Mouse (Mus musculus): ENCODE data around the gene Cfdp1. TPM values are rescaled to one million over a fixed set of nuclear protein-coding genes. Genes with fewer than 3 reads are reported as not detected.
A peak's percentile ranks its signal among the peaks of the same experiment; 100 is the strongest.

The Cfdp1 gene
- polyA plus RNA-seq, 1 experiment from 2014 or later = 117 TPM

DNA sequence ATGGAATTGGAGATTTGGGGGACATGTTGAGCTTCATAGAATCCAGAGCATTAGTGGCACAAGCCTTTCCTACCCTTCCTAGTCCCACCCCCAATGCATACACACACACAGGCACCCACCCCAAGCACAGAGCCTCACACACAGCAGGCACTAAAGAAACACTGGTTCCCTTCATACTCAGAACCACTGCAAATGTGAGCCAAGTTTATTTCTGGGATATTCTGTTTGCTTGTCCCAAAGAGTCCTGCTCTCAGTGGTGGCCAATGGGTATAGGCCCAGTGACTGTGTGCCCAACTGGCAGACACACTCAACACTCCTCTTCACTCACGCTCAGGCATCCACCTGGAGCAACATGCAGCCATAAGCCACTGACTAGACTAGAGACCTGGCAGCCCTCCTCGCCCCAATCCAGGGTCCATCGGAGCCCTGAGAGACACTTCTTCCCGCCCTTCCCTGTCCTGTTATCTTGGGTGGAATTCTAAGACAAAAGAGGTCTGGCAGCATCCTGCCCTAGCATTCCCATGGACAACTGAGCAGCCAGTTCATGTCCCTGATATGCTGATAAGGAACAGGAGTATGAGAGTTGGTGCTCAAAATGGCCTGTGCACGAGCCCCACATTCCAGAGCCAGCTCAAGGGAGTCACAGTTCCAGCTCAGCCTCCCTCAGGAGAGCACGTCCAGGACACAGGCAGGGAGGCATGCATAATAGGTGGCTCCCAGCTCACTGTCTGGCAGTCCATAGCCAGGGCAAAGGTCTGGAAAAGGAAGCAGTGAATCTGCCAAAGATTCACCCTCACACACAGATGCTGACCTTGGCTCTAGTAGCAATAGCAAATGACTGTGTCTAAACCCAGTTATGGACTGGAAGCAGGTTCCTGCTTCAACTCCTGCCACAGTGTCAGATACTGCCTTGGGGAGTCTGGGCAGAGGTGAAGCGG, 124.6 kb downstream of the Cfdp1 start:
- Histone ChIP-seq H3K27me3 (no peaks in the 10 kb centered on the region), H3K36me3 (no peaks in the 10 kb centered on the region), H3K9ac (peak overlapping the region; percentile 82), H3K4me1 (replicated peaks) (peaks cover 89% of the 10 kb centered on the region), H3K4me2 (peak overlapping the region; percentile 89), H3K9me3 (replicated peaks) (no peaks in the 10 kb centered on the region), H3K4me3 (peak overlapping the region; percentile 69), H3K27ac (peak overlapping the region; percentile 92)
- 24% methylated on average over 7 of the region's 7 CpGs for WGBS
- ATAC-seq (replicated peaks; ENCODE audit: insufficient number of reproducible peaks, insufficient read depth, low FRiP score, low read depth) = 0 out of 2 replicates have a peak, but pooled peaks have one; percentile 19

DNA sequence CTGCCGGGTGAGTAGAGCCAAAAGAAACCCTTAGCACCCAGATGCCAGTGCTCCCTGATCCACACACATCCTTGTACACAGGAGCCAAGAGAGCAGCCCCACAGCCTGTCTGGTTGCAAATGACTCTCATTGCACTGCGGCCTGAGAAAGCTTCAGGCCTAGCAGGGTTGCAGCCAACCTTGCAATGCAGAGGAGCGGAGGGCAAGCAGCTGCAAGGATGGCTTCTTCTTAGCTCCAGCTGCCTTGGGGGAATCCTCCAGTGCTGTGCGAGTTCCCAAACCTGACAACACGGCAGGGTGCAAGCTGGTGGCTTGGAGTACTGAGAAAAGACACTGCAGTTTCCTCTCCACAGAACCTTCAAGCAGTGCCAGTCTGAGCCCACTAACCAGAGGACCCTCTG, 125.6 kb downstream of the Cfdp1 start:
- H3K4me3 ChIP-seq = no peak overlapping the region
- peak overlapping the region; percentile 92 for H3K27ac ChIP-seq
- no peaks in the 10 kb centered on the region for H3K9me3 ChIP-seq (replicated peaks)
- H3K4me1 ChIP-seq (replicated peaks) = peaks cover 87% of the 10 kb centered on the region
- H3K36me3 ChIP-seq = no peaks in the 10 kb centered on the region
- H3K4me2 ChIP-seq = peak overlapping the region; percentile 89; the same call in 1 of the 2 replicates
- no peaks in the 10 kb centered on the region for H3K27me3 ChIP-seq
- H3K9ac ChIP-seq = no peak overlapping the region
- 59% methylated on average over 5 of the region's 5 CpGs for WGBS
- ATAC-seq (replicated peaks; ENCODE audit: insufficient number of reproducible peaks, insufficient read depth, low FRiP score, low read depth) = no peak

DNA sequence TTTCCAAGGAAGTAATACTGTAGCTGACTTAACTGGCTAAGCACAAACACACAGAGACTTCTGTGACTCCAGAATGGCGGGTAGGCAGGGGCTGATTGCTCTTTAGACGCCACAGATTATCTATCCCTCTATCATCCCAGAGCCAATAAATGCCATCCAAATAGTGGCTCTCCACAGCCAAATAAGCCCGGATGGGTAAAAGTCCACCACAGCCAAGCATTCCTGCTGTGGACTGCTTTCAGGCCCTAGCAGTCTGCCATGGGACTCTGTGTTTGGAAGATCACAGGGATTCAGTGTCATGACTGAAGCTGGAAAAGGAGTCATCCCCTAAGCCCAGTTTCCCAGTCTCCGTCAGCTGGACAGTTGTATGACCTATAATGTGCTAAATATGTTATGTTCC, 126.5 kb downstream of the Cfdp1 start:
- Histone ChIP-seq H3K27me3 (no peaks in the 10 kb centered on the region), H3K9ac (no peak overlapping the region; the same call in 1 of the 2 replicates), H3K27ac (peak overlapping the region; percentile 92)

DNA sequence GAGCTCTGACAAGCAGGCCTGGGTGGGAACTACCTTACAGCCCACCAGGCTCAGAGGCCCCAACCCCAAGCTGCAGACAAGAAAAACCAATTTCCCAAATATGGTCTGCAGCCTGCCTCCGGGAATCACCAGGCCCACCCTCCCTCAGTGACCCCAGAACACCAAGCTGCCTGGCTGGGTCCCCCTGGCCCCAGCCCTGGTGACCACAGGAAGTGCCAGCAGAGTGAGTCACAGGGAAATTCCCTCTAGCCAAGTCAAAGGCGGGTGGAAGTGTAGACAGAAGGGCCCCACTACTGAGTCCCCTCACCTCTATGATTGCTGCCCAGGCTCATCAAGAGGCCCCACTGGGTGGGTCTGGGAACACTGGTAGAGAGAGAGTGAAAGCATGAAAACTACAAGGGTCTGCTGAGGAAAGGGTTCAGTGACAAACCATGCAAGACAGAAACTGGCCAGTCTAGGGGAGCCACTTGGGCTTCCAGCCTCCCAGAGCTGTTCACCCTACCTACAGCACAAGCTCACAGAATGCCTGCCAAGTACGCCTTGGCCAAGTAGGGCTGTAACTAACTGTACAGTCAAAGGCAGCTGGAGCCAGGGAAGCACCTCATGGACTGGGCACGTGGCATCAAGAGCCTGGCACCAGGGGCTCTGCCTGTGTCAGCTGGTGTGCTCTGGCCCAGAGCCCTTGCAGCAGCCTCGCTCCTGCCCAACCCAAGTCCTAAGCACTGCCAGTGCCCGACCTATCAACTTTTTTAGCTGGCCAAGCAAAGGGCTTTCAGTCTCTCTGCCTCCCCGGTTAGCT, 127.8 kb downstream of the Cfdp1 start:
- H3K9ac ChIP-seq = peak overlapping the region; percentile 43; the same call in 1 of the 2 replicates
- peak; percentile 86 for ATAC-seq (replicated peaks; ENCODE audit: insufficient number of reproducible peaks, insufficient read depth, low FRiP score, low read depth)

More for the DNA sequence above, 126.5 kb downstream of the Cfdp1 start:
- 66% methylated on average over 4 of the region's 4 CpGs for WGBS
- H3K4me3 ChIP-seq = no peak overlapping the region
- H3K36me3 ChIP-seq = no peaks in the 10 kb centered on the region
- ATAC-seq (replicated peaks; ENCODE audit: insufficient number of reproducible peaks, insufficient read depth, low FRiP score, low read depth) = no peak
- no peaks in the 10 kb centered on the region for H3K9me3 ChIP-seq (replicated peaks)
- H3K4me2 ChIP-seq = no peak overlapping the region; the same call in 1 of the 2 replicates
- H3K4me1 ChIP-seq (replicated peaks) = peaks cover 78% of the 10 kb centered on the region

DNA sequence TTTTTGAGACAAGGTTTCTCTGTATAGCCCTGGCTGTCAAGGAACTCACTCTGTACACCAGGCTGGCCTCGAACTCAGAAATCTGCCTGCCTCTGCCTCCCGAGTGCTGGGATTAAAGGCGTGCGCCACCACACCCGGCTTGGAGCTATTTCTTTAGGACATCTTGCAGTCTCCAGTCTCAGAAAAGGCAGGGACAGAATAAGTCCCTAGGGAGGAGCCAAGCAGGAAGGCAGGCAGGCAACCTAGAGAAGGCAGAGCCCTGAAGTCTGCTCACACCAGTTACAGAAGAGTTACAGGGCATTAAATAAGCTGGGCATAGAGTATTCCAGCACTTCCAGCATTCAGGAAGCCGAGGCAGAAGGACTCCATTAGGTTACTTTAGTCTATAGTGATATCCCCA, 128.8 kb downstream of the Cfdp1 start:
- ATAC-seq (replicated peaks; ENCODE audit: insufficient number of reproducible peaks, insufficient read depth, low FRiP score, low read depth) = no peak
- WGBS = 87% methylated on average over 6 of the region's 6 CpGs
- Histone ChIP-seq H3K4me1 (replicated peaks) (peaks cover 72% of the 10 kb centered on the region), H3K4me2 (no peak overlapping the region), H3K9me3 (replicated peaks) (no peaks in the 10 kb centered on the region), H3K4me3 (no peak overlapping the region), H3K27ac (peak overlapping the region; percentile 36), H3K9ac (no peak overlapping the region), H3K36me3 (peaks cover 7% of the 10 kb centered on the region), H3K27me3 (no peaks in the 10 kb centered on the region)

More for the DNA sequence above, 127.8 kb downstream of the Cfdp1 start:
- Histone ChIP-seq H3K27me3 (no peaks in the 10 kb centered on the region), H3K4me3 (no peak overlapping the region), H3K27ac (peak overlapping the region; percentile 92), H3K4me2 (peak overlapping the region; percentile 43), H3K9me3 (replicated peaks) (no peaks in the 10 kb centered on the region), H3K36me3 (no peaks in the 10 kb centered on the region), H3K4me1 (replicated peaks) (peaks cover 73% of the 10 kb centered on the region)
- 21% methylated on average over 7 of the region's 7 CpGs for WGBS

DNA sequence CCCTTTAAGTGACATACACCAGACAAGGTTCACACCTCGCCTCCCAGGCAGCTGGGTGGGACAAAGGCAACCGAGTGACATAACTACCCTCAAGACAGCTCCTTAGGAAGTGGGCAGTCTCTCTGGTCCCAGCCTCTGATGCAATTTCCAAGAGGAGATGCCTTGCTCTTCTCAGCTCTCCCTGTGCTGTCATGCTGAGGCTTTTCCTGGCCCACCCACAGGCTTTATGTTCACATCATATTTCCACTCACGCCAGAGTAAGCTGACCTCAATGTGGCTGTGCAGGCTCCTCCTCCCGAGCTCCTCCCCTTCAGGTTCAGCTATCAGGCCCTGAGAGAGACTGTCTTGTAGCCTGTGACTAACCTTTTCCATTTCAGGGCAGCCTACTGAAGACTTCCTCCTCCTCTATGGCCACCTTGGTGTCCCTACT, 134.0 kb downstream of the Cfdp1 start:
- no peak overlapping the region for H3K4me2 ChIP-seq
- peak overlapping the region; percentile 8 for H3K27ac ChIP-seq
- peaks cover 22% of the 10 kb centered on the region for H3K36me3 ChIP-seq
- no peak for ATAC-seq (replicated peaks; ENCODE audit: insufficient number of reproducible peaks, insufficient read depth, low FRiP score, low read depth)
- H3K9me3 ChIP-seq (replicated peaks) = no peaks in the 10 kb centered on the region
- H3K4me1 ChIP-seq (replicated peaks) = peaks cover 73% of the 10 kb centered on the region
- 36% methylated on average over 4 of the region's 4 CpGs for WGBS
- H3K9ac ChIP-seq = no peak overlapping the region
- H3K4me3 ChIP-seq = no peak overlapping the region
- H3K27me3 ChIP-seq = no peaks in the 10 kb centered on the region

DNA sequence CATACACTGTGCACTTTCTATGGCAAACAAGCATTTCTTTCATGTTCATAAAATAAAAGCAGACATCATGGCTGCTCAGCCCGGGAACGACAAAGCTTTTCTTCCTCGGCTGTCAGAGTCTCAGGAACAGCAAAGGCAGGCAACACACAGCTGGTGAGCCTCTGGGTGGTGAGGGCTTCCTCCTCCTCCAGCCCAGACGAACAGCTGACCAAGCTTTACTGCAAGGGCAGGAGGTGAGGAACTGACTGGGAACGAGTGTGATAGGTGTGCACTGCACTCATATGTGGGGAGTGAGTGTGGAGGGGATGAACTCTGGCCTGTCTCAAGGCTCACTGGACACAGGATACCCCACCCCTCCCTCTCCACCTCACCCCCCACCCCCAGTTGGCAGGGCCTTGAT, 135.2 kb downstream of the Cfdp1 start:
- 46% methylated on average over 5 of the region's 5 CpGs for WGBS
- H3K4me3 ChIP-seq = no peak overlapping the region
- no peaks in the 10 kb centered on the region for H3K27me3 ChIP-seq
- H3K9ac ChIP-seq = no peak overlapping the region
- no peak for ATAC-seq (replicated peaks; ENCODE audit: insufficient number of reproducible peaks, insufficient read depth, low FRiP score, low read depth)
- no peaks in the 10 kb centered on the region for H3K9me3 ChIP-seq (replicated peaks)
- peaks cover 66% of the 10 kb centered on the region for H3K4me1 ChIP-seq (replicated peaks)
- H3K27ac ChIP-seq = peak overlapping the region; percentile 99
- peaks cover 34% of the 10 kb centered on the region for H3K36me3 ChIP-seq
- H3K4me2 ChIP-seq = no peak overlapping the region

Other genes with a start within 250 kb of the Cfdp1 start
- 0.79 and 1.0 TPM in 2 replicates for gene Ldhd, start 223.9 kb downstream of the Cfdp1 start, polyA plus RNA-seq (2015; fragmentation: Nextera tagmentation; extraction: Ambion mirVana)
- 11.7 and 15.0 TPM in 2 replicates for gene Zfp1, start 210.9 kb downstream of the Cfdp1 start, polyA plus RNA-seq (2015; fragmentation: Nextera tagmentation; extraction: Ambion mirVana)
- gene Ctrb1, start 163.3 kb downstream of the Cfdp1 start, polyA plus RNA-seq (2015; fragmentation: Nextera tagmentation; extraction: Ambion mirVana) = 0.43 and 2.9 TPM in 2 replicates
- gene Bcar1, start 110.5 kb downstream of the Cfdp1 start, polyA plus RNA-seq (2015; fragmentation: Nextera tagmentation; extraction: Ambion mirVana) = 40.1 and 45.3 TPM in 2 replicates
- gene Tmem170, start 22.5 kb upstream of the Cfdp1 start, polyA plus RNA-seq (2015; fragmentation: Nextera tagmentation; extraction: Ambion mirVana) = 3.8 and 4.4 TPM in 2 replicates
- 0.23 and 1.1 TPM in 2 replicates for gene Chst5, start 56.2 kb upstream of the Cfdp1 start, polyA plus RNA-seq (2015; fragmentation: Nextera tagmentation; extraction: Ambion mirVana)
- gene Tmem231, start 79.6 kb upstream of the Cfdp1 start, polyA plus RNA-seq (2015; fragmentation: Nextera tagmentation; extraction: Ambion mirVana) = 3.9 and 5.6 TPM in 2 replicates
- gene Gabarapl2, start 86.4 kb upstream of the Cfdp1 start, polyA plus RNA-seq (2015; fragmentation: Nextera tagmentation; extraction: Ambion mirVana) = 207 and 220 TPM in 2 replicates
- gene Adat1, start 138.0 kb upstream of the Cfdp1 start, polyA plus RNA-seq (2015; fragmentation: Nextera tagmentation; extraction: Ambion mirVana) = 4.8 and 6.1 TPM in 2 replicates
- gene Kars, start 157.0 kb upstream of the Cfdp1 start, polyA plus RNA-seq (2015; fragmentation: Nextera tagmentation; extraction: Ambion mirVana) = 114 and 131 TPM in 2 replicates
- gene Terf2ip, start 157.1 kb upstream of the Cfdp1 start, polyA plus RNA-seq (2015; fragmentation: Nextera tagmentation; extraction: Ambion mirVana) = 15.6 and 18.0 TPM in 2 replicates
- 0.33 and 0.66 TPM in 2 replicates for gene Gm6793, start 160.7 kb upstream of the Cfdp1 start, polyA plus RNA-seq (2015; fragmentation: Nextera tagmentation; extraction: Ambion mirVana)

Data from heart, embryonic 15.5 days (tissue).